Mouse (Mus musculus): Measurements from ENCODE around the gene Rhno1.
"Not testable (repeated sequence)": the region's sequence is repeated elsewhere in the genome, so short reads cannot be mapped to it uniquely, and the experiment has no call there.

Gene Rhno1

DNA sequence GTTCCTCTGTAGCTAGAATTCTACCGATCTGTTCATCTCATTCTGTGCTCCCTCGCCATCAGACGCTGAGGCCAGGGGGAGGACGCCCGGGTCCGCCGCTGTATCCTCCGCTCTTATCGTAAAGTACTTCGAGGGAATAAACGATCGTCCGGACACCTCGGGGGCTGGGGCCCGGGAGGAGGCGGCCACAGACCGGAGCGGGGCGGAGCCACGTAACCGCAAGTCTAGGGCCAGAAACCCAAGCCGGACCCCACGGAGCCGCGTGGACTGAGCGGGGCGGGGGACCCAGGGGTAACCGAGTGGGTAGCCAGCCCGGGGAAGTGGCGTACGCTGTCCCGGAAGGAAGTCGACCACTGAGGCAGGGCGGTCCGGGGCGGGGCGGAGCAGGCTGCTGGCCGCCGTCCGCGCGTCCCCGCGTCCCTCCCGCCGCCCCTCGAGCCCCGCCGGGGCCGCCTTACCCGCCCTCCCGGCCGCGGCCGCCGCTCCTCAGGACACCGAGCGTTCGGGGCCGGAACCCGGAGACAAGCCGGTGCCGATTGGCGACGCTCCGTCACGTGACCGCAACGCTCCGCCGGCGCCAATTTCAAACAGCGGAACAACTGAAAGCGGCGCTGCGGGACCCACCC, at the start of gene Rhno1, which contains the start of gene Foxm1:
TSS of gene Rhno1 (minus strand) at position 531 of the 626 bp plus-strand sequence.
TSS of gene Foxm1 (plus strand) at position 587 of the 626 bp plus-strand sequence.
- DNase-seq: peak; percentile 76

DNA sequence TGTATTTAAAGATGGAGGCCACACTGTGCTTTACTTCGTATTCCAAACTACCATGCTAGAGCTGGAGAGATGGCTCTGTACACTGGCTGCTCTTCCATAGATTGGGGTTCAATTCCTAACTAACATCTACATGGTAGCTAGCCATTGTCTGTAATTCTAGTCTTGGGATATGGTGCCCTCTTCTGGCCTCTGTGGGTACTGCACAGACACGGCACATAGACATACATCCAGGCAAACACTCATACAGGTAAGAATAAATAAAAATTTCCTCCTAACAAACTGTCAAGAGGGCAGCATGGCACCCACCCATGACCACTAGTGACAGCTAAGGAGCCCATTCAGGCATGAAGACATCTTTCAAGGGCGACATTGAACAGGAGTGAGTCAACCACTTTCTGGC, 48.4 kb upstream of the Rhno1 start:
- peak; percentile 87 for DNase-seq

DNA sequence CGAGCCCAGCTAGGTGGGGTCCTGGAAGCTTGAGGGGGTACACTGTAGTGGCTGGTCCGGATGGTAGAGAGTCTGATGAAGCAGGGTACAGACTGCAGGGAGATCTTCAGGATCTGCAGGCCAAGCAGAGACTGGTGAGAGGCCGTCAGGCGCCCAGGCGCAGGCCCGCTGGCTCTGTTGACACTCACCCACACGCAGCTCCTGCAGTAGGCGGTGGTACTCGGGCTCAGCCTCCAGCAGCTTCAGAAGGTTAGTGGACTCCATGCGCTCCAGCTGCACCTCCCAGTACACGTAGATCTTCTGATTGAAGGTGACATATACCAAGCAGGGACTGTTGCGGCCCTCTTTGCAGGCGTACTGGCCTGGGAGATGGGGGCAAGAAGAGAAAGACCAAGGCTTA, 47.6 kb upstream of the Rhno1 start:
- DNase-seq: peak; percentile 12

DNA sequence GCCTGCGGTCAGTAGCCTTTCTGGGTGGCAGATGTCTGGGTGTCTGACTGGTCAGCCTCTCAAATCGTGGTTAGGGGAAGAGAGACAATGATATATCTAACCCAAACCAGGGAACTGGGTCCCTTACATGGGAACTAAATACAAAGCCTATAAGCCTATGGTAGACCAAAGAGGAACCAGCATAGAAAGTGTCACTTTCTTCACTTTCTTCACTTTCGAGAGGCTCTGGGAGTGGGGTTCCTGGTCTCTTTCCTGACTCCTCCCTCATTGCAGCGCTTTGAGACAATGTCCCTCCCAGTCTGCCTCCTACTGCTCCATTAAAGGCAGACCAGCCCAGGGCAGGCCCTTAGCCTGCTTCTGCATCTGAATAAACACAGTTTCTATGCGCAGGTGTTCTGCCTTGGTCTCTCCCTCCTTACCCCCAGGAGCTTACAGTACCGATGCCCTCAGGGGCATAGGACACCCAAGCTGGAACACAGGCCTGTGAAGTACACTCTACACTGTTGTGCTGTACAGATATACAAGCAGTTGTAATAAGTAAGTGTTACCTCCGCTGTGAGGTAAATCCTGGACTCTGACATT, 45.9 kb upstream of the Rhno1 start:
- DNase-seq: no peak

DNA sequence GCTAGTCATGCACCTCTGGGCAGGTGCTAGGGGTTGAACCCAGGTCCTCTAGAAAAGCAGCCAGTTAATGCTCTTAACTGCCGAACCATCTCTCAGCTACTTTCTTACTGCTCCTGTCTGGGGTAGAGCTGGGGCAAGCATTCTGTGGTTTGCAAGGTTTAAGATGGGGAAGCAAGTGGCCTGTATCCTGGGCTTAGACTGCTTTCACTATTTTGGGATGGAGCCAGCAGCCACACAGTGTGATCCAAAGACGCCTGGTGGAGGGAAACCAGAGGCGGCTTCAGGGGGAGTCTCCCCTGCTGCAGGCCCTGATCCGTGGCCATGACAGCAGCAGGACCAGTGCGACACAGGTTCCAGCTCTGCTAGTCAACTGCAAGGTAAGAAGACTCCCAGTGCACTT, 42.0 kb upstream of the Rhno1 start:
- DNase-seq: peak; percentile 33

DNA sequence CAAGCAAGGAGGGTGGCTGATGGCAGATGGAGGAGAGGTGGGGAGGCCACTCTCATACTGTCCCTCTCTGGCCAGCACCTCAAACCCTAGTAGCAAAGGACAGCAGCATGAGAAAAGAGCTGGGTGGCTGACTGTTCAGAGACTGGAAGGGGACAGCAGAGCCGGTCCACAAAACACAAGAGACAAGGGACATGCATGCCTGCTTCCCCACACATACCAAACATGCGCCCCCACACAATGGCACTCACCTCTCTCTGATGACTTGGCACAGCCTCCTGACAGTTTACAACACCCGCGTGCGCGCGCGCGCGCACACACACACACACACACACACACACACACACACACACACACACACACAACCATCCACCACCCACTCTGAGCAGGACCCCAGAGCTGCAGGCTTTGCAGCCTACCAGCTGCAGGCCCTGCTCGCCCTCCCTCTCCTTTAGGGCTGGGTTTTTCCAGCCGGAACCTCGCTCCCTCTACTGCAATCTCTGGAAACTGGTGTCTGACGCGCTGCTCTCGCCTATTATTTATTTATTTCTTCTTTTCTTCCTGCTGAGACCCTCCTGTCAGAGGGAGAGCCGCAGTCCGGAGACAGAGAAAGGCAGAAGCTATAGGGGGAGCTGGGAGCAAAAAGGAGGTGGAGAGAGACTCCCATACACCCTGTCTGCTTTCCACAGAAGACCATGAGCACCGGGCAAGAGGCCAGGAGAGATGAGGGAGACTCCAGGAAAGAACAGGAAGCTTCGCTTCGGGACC, 36.9 kb upstream of the Rhno1 start:
- peak; percentile 82 for DNase-seq

DNA sequence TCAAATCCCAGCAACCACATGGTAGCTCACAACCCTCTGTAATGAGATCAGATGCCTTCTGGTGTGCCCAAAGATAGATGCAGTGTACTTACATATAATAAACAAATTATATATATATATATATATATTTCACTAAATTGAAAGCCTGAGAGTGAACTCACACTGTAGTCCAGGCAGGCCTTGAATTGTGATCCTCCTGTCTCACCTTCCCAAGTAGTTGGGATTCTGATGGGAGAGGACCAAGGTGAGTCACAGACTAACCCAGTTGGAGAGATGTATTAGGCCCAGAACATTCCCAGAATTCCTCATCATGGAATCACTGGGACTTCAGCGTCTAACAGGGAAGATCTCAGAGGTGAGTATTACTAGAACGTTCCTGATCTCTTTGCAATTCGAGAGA, 36.3 kb upstream of the Rhno1 start, which contains the start of gene Nrip2:
TSS of gene Nrip2 (plus strand) at position 301 of the 400 bp plus-strand sequence.
- DNase-seq: no peak

DNA sequence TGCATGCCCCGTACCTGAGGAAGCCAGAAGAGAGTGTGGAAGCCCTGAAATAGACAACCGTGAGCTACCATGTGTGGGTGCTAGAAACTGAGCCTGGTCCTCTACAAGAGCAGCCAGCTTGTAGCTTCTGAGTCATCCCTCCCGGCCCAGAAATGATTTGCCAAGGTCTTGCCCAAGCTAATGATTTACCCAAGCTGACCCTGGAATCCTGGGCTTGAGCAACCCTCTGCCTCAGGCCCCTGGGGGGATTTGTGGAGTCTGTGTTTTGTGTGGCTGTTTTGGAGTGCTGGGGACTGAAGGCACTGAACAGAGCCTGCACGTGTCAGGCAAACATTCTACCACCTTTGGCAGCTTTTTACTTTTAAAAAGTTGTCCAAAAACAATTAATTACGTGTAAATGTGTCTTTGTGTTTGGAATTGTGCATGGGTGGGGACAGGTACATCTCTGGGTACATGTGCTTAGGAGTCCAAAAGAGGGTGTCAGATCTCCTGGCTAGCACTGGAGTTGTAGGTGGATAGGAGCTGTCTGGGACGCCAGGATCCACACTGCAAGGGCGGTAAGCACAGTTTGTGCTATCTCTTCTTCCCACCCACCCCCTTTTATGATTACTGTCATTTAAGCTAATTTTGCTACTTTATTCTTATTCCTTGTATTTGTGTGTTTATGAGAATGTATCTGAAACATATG, 35.0 kb upstream of the Rhno1 start:
- no peak for DNase-seq

DNA sequence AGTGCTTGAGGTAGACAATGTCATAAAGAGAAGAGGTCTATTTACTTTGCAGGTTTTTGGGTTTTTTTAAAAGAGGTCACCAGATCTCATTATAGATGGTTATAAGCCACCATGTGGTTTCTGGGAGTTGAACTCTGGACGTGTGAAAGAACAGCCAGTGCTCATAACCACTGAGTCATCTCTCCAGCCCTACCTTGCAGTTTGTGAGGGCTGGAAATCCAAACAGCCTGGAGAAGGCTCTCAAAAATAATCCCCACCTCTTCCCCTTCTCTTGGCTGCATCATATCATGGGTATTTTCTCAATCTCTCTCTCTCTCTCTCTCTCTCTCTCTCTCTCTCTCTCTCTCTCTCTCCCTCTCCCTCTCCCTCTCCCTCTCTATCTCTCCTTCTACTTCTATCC, 28.0 kb upstream of the Rhno1 start:
- no peak for DNase-seq

DNA sequence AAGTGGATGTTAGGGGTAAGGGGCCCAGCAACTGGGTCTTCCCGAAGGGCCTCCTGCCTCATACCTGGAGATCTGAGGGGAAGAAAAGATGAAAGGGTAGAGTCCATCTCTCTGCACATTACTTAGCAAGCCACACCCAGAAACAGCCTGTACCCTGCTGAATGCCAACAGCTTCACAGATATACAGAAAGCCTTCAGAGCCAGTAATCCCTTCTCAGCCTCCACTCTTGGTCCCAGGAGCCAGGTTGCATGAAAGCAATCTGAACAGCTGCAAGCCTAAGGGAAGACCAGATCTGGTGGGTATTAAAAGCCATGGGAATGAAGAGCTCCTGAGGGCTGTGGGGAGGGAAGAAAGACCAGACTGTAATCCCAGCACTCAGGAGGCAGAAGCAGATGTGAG, 26.5 kb upstream of the Rhno1 start:
- no peak for DNase-seq

DNA sequence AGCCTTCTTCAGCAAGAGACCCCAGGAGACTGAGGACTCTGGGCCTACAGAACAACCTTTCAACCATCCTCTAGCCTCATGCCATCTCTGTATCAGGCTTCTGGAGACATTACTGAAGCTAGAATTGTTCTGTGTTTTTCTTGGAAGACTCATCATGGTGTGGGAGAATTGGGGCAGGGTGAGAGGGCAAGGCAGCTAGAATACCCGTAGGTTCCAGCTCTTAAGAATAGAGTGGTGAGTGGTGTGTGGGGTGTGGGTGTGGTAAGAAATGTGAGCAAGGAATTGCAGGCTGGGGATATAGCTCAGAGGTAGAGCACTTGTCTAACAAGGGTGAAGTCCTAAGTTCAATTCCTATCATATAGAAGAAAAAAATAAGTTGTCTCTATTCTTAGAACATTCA, 22.3 kb upstream of the Rhno1 start:
- no peak for DNase-seq

DNA sequence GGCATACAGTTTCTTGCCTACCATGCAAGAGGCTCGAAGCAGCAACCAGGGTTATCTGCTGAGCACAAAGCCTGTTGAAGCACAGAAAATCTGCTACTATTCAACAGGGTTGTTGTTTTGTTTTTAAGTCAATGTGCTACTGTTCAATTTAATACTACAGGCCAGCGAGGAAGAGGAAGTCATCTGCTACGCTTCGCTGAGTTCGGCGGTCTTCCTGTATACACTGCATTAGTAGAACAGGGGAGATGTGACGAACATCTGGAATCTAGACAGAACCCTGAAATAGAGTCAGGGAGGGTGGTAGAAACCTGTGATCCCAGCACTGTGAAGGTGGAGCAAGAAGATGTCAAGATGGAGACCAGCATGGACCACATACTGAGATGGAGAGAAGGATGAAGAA, 21.0 kb upstream of the Rhno1 start:
- DNase-seq: no peak

DNA sequence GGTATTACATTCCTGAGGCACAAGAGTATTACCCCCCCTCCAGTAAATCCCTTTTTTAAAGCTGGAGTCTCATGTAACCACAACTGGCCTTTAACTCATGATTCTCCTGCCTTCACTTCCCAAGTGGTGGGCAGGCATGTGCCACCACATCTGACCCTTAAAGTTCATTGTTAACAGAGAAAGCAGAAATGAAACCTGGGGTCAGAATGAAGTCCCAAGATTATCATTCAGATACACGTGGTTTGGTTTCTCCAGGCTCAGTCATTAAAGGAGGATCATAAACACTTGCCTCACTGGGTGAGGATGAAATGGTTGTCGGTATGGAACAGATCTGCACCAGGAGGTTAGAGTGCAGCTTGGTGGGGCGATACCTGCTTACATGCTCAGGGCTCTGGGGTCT, 18.5 kb upstream of the Rhno1 start:
- no peak for DNase-seq

DNA sequence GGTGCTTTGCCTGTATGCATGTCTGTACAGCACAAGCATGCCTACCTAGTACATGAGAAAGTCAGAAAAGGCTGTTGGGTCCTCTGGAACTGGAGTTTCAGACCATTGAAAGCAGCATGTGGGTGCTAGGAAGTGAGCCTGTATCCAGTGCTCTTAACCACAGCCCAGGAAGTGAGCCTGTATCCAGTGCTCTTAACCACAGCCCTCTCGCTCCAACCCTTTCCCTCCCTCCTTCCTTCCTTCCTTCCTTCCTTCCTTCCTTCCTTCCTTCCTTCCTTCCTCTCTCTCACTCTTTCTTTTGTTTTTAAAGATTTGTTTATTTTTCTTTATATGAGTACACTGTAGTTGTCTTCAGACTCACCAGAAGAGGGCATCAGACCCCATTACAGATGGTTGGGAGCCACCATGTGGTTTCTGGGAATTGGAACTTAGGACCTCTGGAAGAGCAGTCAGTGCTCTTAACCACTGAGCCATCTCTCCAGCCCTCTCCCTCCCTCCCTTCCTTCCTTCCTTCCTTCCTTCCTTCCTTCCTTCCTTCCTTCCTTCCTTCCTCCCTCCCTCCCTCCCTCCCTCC, 18.0 kb upstream of the Rhno1 start:
- not testable (repeated sequence) for DNase-seq

DNA sequence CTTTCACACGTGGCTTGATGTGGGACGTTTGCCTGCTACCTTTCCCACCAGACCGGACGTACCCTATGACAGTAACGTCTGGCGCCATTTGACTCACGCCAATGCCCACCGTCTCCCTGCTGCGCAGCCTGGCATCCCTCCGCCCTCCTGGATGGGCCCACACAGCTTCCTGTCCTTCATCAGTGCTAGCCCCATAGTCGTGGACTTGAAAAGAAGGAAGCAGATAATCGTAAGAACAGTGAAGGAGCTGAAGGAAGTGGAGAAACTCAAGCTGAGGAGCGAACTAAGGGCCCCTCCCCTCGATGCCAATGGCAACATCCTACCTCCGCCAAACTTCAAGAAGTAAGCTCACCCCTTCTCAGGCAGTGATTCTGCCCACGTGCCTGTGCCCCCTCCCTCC, 16.9 kb upstream of the Rhno1 start:
- no peak for DNase-seq

DNA sequence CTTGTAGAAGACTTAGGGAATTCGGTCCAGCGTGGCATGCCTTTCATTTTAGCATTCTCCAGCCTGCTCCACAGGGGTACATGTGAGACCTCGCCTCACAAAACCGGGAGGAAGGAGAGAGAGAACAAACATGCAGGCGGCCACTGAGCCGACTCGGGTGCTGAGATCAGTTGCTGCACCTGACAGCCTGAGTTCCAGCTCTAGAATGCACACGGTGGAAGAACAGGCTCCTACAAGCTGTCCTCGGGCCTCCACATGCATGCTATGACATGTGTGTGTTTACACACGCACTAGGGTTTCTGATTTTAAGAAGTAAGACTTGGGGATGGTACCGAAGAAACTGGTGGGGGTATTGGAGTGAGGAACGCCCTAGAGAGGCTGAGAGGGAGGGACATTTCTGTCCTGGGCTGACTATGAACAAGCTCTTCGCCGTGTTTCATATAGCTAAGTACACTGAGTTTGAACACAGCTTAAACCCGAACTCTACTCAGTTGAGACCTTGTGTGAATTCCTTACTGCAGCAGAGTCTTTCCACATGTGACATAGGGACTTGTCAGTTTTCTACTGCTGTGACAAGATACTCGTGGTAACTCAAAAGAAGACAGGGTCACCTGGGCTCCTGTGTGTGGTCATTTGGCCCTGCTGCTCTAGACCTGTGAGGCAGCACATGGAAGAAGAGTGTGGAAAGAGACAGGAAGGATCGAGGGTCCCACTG, 13.8 kb upstream of the Rhno1 start:
- DNase-seq: no peak

DNA sequence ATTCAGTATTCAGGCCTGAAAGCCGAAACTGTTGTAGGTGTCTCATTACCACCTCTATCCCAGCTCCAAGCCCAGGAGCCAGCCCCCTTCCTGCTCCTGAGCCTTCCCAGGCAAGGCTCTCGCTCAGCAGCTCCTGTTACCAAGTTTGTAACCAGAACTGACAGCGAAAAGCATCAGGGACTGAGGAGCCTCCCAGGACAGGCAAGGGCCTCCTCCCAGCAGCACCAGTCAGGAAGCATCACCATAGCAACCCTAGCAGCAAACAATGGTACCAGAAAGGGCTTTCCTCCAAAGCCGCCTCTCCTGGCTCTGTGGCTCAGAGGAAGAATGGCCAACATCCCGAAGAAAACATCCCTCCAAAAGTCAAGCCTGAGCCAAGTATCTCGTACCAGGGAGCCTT, 12.5 kb upstream of the Rhno1 start, which contains the start of the genes Tex52 and Gm44596:
TSS of gene Tex52 (plus strand) at position 265 of the 400 bp plus-strand sequence.
TSS of gene Gm44596 (plus strand) at position 312 of the 400 bp plus-strand sequence.
- no peak for DNase-seq

DNA sequence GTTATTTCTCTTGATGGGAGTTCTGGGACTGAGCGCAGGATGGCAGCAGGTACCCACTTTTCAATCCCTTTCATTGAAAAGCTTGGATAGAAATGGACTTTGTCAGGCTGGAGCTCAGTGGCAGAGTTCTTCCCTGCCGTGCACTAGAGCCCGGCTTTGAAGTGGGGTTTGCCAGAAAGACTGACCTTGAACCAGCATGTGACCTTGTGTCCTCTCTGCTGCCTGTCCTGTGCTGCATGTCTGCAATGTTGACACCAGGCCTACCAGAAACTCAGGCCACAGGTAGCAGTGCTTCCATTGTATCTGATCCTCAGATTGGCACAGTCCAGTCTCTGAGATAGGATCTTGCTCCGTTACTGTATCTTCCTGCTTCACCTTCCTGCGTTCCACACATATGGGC, 7.3 kb upstream of the Rhno1 start:
- no peak for DNase-seq

DNA sequence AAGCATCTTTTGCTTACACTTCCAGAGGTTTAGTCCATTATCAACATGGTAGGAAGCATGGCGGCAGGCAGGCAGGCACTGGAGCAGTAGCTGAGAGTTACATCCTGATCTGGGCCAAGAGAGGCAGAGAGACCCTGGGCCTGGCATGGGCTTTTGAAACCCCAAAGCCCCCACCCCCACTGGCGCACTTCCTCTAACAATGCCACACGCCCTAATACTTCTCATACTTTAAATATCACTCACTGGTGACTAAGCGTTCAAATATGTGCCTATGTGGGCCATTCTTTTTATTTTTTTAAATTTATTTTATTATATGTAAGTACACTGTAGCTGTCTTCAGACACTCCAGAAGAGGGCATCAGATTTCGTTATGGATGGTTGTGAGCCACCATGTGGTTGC, 3.8 kb upstream of the Rhno1 start:
- DNase-seq: no peak

DNA sequence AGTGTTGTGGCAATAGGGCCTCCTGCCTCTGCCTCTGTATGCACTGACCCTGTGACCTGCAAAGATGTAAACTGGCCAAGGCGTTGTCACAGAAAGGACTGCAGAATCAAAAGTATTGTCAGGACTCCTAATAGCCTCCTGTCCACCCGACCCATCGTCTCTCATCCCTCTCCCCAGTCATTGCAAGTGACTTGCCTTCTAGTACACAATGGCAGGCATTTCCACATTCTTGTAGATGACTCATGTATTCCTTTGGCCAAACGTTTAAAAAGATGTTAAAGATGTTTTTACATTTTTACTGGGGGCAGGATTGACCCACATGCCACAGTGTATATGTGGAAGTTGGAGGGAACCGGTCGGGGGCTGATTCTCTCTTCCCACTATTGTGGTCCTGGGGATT, 2.0 kb upstream of the Rhno1 start:
- no peak for DNase-seq

DNA sequence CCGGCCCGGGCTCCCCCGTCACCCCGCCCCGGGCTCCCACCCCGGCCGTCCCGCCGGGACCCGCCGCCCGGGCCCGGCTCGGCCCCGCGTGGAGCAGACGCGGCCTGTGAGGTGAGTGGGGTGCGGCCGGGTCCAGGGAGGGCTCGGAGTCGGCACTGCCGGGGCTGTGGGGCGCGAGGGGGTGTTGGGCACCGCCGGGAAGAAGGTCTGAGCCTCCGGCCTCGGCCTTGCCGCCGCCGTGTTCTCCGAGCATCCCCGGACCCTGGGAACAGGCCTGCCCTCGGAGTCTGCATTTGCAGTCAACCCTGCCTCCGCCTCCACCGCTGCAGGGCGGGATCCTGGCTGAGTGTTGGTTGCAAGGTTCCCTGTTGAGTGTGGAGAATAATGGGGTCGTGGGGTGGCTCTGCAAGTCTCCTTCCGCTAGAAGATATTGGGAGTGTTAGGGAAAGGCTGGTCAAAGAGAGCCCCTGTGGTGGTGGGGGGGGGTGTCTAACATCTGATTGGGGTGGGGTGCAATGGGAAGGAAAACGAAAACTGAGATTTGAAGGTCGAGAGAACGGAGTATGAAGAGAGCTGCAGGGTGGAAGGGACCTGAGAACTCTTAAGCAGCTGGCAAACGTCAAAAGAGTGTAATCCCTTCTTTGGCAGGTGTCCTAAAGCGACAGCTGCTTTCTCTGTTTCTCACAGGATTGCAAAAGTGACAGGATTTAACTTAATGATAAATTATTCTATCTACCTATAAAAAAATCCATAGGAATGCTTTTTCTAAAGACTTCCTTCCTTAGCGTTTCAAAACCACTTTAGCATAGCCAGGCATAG, 505 bp upstream of the Rhno1 start:
- no peak for DNase-seq
